Mouse (Mus musculus) megakaryocyte, embryonic 14.5 days (primary cell): ENCODE results near the gene Scn11a.

Experiments used
- FLI1 ChIP-seq: IDR thresholded peaks from 2 replicates; pipeline ENCODE4 v1.6.1; 2012; ENCODE audit warnings: low read length, inconsistent platforms, mixed read lengths
- GATA1 ChIP-seq: IDR thresholded peaks from 3 replicates; pipeline ENCODE4 v1.6.1; 2012; ENCODE audit warnings: mixed read lengths, low read length, inconsistent platforms, borderline replicate concordance

DNA sequence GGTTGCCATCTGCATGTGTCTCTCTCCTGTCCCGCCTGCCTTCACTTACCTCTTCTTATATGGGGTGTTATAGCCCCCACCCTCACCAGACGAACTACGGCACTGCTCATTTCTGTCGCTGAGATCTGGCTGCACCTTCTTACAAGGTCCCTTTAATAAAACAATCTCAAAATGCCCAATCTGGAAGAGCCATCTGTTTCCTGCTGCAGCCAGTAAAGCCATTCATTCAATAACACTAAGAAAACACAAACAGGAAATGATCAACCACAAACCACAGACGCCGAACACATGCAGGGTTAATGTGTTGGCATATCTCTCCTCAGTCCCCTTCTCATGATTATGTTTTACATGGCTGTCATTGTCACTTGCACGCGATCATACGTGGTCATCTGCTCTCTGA, 1.5 kb downstream of the Scn11a start:
- TF ChIP-seq GATA1 (no peak), FLI1 (no peak)
